Mouse (Mus musculus) gastrocnemius, adult 2 months (tissue): ENCODE measurements around the gene Elf2. TPM values are rescaled to one million over a fixed set of nuclear protein-coding genes. Genes with fewer than 3 reads are reported as not detected.
"Not testable (repeated sequence)": the region's sequence is repeated elsewhere in the genome, so short reads cannot be mapped to it uniquely, and the experiment has no call there.

ENCODE experiments used
- DNase-seq: peaks from one replicate; pipeline ENCODE4 v3.0.0; 2022
- H3K27ac ChIP-seq: fragments of 200-600 bp; 2 replicates; pipeline ENCODE4 v1.8.1; 2022; ENCODE audit warnings: mild to moderate bottlenecking
- H3K4me3 ChIP-seq: fragments of 200-600 bp; 2 replicates; pipeline ENCODE4 v1.8.1; 2022; ENCODE audit warnings: mild to moderate bottlenecking, moderate library complexity
- CTCF ChIP-seq: fragments of 200-600 bp; IDR thresholded peaks from 2 replicates; pipeline ENCODE4 v1.8.1; 2022; ENCODE audit warnings: antibody characterized with exemption, mild to moderate bottlenecking, moderate library complexity
- intact Hi-C: fragments of 180-260 bp; cut with DNase I; formaldehyde crosslinking; loops from one replicate; pipeline ENCODE4 v1.15.1; 2025
- total RNA-seq, 2 experiments: library from RNA; stranded (reverse); gene quantifications; 2 replicates each; pipeline ENCODE4 v1.2.3; 2021

The Elf2 gene
- total RNA-seq, 2 experiments from 2014 or later, result 50.7 to 53.2 TPM

DNA sequence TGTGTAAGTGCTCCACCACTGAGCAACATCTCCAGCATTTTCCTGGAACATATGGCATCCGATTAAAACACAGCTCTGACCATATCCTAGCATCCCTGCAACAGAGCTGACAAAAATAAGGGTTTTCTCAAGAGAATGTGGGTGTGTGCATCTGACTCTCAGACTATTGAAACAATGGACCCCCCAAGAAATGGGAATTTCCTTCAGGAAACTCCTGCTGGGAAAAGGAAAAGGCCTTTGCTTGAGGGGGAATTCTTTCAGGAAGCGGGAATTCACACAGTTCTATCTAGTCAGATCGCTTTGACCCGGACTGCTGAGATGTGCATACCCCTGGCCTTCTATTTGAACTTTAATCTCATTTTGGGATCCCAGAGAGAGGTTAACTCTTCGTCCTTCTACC lies 116.9 kb downstream of the Elf2 start:
- H3K4me3 ChIP-seq, result peak overlapping the region; percentile 96
- H3K27ac ChIP-seq, result peak overlapping the region; percentile 100
- DNase-seq, result no peak
- no peak for TF ChIP-seq CTCF
- intact Hi-C loops, result no loop called here

DNA sequence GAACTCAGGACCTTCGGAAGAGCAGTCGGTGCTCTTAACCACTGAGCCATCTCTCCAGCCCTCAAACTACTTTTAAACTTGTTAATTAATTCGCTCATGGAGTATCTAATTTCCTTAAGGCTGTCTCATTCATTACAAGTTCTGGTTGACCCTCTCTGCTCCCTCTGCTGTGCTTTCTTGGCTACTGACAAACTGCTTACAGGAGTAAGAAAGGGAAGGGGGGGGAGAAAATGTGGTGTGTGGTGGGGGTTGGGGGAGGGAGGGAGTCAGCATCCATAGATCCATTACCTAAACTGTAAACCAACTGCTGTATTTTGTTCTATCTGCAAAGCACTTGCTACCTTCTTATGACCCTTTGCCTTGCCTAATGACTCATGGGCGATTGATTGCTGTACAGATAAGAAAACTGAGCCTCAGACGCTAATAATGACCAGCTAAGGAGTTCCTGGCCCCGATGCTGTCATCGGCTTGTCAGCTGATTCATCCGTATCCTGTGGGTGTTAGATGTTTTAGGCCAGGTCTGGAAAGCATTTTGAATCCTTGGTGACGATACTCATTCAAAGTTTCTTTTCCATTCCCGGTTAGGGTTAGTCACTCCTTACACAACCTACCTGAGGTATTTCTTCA lies 117.5 kb downstream of the Elf2 start:
- TF ChIP-seq CTCF, result no peak
- Histone ChIP-seq H3K27ac (peak overlapping the region; percentile 100), H3K4me3 (no peak overlapping the region)
- DNase-seq, result no peak
- intact Hi-C loops, result no loop called here

DNA sequence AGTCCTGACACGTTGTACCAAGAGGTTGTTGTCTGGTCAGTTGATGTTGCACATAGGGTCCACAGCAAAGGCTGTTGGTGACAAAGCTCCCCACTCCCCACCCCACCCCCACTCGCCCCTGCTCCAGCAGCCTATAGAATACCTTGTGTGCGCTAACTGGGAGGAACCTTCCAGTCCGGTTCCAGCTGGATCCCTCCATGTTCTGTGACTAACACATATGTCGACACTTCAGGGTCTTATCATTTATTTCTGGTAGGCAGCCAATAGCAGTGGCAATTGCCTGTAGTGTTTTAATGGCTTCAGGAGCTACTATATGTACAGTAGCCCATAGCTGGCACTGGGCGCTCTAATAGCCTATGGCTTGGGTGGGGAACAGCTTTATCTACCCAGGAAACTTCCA lies 118.2 kb downstream of the Elf2 start:
- intact Hi-C loops, result no loop called here
- H3K4me3 ChIP-seq, result no peak overlapping the region
- TF ChIP-seq CTCF, result no peak
- H3K27ac ChIP-seq, result no peak overlapping the region
- DNase-seq, result no peak

DNA sequence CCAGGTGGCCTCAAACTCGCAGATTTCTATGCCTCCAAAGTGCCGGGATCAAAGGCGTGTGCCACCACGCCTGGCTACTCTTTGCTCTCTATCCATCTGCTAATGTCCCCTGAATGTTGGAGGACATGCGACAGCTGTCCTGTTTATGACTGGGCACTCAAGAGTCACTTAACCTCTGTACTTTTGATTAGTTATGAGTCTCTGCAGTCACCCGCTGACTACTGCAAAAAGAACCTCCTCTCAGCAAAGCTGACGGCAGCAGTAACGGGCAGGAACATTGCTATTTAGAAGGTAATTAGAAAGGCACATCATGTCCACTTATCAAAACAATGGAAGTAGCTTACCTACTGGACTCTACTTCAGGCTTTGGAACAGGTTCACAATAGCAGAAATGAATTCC lies 118.6 kb downstream of the Elf2 start:
- intact Hi-C loops, result loop anchor here (2.0 kb wide), 1 partner anchor 19 kb away; no protein-coding TSS in a partner anchor
- no peak overlapping the region for H3K4me3 ChIP-seq
- no peak overlapping the region for H3K27ac ChIP-seq
- TF ChIP-seq CTCF, result no peak
- DNase-seq, result no peak

DNA sequence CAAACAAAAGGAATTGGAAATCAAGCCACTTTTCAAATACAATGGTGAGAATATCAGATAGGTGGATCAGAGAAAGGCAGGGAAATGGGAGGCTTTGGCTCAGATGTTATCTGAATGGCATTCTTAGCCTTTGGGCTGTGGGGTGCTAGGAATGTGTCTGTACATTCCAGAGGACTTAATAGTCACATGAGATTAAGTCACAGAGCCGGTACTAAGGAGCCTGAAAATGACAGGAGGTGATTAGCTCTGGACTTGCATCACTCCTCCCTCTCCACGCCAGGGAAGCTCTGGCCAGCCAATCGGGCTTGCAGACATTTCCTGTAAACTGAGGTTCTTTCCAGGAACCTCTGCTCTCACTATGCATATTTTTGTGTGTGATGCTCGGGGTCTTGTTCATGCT lies 119.6 kb downstream of the Elf2 start:
- DNase-seq, result no peak
- no peak overlapping the region for H3K4me3 ChIP-seq
- intact Hi-C loops, result loop anchor here (2.0 kb wide), 1 partner anchor 18 kb away; no protein-coding TSS in a partner anchor
- H3K27ac ChIP-seq, result no peak overlapping the region
- TF ChIP-seq CTCF, result no peak

DNA sequence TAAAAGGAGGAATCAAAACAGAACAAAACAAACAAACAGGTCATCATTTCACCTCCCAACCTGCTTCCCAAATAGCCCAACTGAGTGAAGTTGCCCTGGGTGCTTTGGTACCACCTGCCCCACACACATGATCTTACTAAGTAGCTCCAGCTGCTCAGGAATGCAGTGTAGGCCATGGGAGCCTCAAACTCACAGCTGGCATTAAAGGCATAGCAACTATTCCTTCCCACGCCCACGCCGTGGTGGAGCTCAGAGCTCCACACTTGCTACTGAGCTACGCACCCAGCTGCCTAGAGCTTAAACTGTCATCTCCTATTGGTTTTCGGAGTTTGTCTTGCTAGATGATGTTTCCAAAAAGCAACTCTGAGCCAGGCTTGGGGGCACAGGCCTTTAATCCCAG lies 121.2 kb downstream of the Elf2 start:
- DNase-seq, result no peak
- Histone ChIP-seq H3K27ac (no peak overlapping the region), H3K4me3 (no peak overlapping the region)
- intact Hi-C loops, result no loop called here
- TF ChIP-seq CTCF, result no peak

DNA sequence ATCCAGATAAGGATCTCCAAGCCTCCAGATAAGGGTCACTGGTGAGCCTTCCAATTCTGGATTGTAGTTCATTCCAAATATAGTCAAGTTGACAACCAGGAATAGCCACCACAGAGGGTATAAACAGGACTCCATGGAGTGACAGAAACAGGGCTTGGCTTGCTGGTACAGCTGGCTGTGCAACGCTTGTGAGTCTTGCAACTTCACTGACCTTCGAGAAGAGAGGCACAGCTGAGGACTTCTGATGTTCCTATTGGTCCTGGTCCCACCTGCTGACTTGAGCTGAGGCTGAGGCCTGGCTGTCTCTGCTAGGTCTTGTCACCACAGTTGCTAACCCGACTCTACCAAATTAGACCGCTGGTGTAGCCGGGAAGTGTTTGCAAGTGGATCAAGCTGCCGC lies 122.1 kb downstream of the Elf2 start:
- H3K27ac ChIP-seq, H3K4me3 ChIP-seq, intact Hi-C loops, DNase-seq: not testable (repeated sequence)

DNA sequence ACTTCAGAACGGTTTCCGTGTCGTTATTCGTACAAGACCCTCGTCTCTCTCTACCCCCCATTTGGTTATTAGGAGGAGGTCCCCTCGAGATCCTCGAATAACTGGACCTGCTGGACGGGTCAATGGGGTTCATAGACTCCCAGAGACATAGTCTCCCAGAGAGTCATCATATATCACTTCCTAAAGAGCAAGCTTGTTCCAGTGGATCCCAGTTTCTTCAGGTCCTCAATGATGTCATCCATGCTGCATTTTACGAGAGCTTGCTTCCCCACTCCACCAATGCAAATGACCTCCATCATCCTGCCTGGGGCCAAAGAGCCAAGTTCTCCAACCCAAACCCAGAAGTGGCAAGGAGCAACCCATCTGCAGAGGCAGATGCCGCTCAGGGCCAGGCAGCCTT lies 124.1 kb downstream of the Elf2 start:
- intact Hi-C loops, H3K27ac ChIP-seq, H3K4me3 ChIP-seq, DNase-seq: not testable (repeated sequence)

DNA sequence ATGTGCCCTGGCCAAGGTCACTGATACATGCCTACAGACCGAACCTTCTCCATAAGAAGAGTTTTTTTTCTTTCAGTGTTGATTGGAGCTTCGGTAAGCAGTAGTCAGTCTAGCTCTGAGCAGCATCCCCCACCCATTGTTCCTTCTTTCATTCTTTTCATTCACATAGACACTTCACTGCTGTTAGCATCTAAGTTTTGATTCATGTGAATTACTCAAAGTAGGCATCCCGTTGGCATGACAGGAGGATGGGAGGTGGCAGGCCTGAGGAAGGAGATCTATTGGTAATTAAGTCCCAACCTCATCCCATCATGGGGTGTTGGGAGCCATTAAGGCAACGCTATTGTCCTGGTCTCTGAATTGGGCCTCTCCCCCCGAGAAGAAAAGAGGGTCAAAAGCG lies 124.8 kb downstream of the Elf2 start:
- no peak for TF ChIP-seq CTCF
- Histone ChIP-seq H3K4me3 (no peak overlapping the region), H3K27ac (no peak overlapping the region)
- no peak for DNase-seq
- intact Hi-C loops, result no loop called here

DNA sequence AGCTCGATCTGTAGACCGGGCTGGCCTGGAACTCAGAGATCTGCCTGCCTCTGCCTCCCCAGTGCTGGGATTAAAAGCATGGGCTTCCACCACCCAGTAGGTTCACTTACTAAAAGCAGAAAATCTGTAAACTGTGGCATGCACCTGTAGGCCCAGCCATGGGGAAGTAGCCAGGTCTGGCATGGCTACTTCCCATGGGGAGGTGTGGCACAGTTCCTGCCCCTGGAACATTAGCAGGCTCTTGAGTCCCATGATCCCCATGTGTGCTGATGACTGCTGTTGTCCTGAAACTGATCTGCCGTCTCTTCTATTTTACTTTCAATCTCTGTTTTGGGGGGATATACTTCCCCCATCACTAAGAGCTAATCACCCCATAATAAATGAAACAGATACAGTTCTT lies 127.4 kb downstream of the Elf2 start:
- H3K4me3 ChIP-seq, result no peak overlapping the region
- DNase-seq, result no peak
- intact Hi-C loops, result no loop called here
- peak overlapping the region; percentile 3; the same call in 1 of the 2 replicates for H3K27ac ChIP-seq
- TF ChIP-seq CTCF, result no peak

DNA sequence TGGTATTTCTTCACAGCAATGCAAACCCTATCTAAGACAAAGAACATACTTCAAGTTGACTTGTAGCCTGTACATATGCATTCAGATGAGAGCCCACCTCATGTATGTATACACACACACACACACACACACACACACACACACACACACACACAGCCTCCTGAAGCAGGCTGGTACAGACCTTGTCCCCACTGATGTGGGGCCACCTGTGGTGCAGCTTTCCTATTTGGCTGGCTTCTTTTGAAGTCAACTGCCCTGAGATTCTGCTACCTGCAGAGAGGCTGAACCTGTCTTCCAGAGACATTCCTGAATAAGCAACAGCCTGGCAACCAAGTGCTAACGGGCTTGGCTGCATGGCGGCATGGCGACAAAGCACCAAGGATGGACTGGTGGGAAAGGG lies 130.0 kb downstream of the Elf2 start:
- intact Hi-C loops, result no loop called here
- Histone ChIP-seq H3K4me3 (no peak overlapping the region), H3K27ac (no peak overlapping the region)
- no peak for TF ChIP-seq CTCF
- DNase-seq, result no peak

DNA sequence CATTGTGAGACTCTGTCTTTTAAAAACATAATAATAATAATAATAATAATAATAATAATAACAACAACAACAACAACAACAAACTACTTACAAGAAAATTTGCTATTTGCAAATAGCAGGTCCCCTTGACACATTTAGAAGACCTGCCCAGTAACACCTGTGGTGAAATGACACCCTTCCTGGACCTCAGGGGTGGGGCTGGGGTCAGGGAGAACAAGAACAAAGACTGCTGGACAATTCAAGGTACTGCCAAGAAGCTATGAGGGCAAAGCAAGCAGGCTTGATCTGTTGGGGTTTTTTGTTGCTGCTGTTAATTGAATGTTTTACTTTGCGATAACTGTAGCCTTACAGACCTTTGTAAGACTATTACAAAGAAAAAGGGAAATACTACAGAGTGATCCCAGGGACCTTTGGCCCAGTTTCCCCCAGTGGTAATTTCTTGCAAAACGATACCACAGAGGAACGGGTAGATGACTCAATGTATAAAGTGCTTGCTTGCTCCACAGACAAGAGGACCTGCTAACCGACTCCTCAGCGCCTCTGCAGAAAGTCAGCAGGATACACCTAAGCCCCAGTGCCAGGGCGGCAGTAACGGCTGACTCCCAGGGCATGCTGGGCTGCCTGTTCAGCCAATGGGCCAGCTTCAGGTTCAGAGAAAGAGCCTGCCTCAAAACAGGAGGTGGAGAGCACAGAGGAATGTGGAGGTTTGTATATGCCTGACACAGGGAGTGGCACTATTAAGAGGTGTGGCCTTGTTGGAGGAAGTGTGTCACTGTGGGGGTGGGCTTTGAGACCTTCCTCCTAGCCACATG lies 130.8 kb downstream of the Elf2 start:
- DNase-seq, result no peak
- H3K4me3 ChIP-seq, result no peak overlapping the region
- intact Hi-C loops, result no loop called here
- no peak for TF ChIP-seq CTCF
- no peak overlapping the region for H3K27ac ChIP-seq

DNA sequence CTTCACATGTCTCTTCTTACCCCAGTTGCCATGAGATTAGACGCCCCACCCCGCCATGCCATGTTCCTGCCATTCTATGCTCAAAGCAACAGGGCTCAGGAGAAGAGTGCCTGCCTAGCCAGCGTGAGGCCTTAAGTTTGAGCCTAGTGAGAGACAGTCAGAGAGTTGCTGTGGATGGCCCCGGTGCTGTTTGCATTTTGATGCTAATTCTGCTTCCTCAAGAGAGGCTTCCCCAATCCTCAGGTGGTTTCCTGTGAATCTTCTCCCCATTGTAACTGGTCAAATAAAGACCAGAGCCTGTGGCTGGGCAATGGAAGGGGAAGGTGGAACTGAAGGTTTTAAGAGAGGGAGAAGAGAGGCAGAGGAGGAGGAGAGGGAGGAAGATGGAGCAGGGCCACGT lies 131.8 kb downstream of the Elf2 start:
- intact Hi-C loops, result no loop called here
- no peak overlapping the region for H3K27ac ChIP-seq
- no peak overlapping the region for H3K4me3 ChIP-seq
- TF ChIP-seq CTCF, result no peak
- DNase-seq, result no peak

DNA sequence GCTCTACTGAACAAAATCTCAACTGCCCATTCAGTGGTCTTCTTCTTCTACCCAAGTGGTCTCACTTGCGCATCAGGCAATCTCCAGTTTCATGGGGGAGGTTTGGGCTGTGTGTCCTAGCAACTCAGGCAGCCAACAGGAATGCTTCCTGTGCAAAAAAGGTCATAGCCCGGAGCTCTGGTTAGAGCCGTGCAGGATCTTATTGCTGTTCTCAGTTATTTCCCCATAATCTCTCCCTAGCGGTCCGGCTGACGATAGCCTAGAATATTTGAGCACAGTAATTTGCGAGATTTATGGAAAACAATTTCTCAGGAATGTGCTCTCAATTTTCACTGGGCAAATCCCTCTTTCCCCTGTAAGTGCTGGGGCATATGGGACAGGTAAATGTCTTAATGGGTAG lies 133.9 kb downstream of the Elf2 start:
- TF ChIP-seq CTCF, result no peak
- DNase-seq, result no peak

More for the DNA sequence above, 133.9 kb downstream of the Elf2 start:
- intact Hi-C loops, result no loop called here
- no peak overlapping the region for H3K27ac ChIP-seq
- H3K4me3 ChIP-seq, result no peak overlapping the region
